Comparison of ENCODE assay signal across 7 mouse cellular contexts in the genomic region with DNA sequence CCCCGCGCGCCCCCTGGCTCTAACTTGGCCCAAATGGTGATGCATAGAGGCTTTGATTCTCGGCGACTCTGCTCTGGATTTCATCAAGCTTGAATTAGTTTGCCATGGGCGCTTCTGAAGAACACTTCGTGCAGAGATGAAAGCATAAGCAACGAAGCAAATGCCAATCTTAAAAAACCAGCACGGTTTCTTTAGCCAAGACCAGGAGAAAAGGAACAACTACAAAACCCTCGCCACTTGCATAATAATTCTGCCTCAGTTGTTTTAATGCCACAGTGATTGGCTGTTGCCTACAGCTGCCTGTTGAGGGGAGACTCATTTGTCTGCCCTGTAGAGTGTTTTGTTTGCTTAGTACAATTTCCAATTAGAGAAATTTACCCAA. TPM values are rescaled to one million over a fixed set of nuclear protein-coding genes. Genes with fewer than 3 reads are reported as not detected.
DNase-seq lines count a peak whose midpoint lies in the region; ATAC-seq lines count a peak whose summit lies in the region.

No protein-coding gene starts in this region.

- no peaks in the 10 kb centered on the region for H3K36me3 ChIP-seq in lung, embryonic 16.5 days (ENCODE audit: control insufficient read depth, insufficient read depth, low read length)
- no peaks in the 10 kb centered on the region for H3K36me3 ChIP-seq in embryonic facial prominence, embryonic 12.5 days
- H3K36me3 ChIP-seq in hindbrain, embryonic 15.5 days, result no peaks in the 10 kb centered on the region
- H3K36me3 ChIP-seq in midbrain, embryonic 15.5 days (replicated peaks), result no peaks in the 10 kb centered on the region

- H3K4me1 ChIP-seq in lung, embryonic 16.5 days (replicated peaks; ENCODE audit: control insufficient read depth, insufficient read depth, low read length), result peaks cover 24% of the 10 kb centered on the region
- H3K4me1 ChIP-seq in embryonic facial prominence, embryonic 12.5 days, result peaks cover 24% of the 10 kb centered on the region
- peaks cover 42% of the 10 kb centered on the region for H3K4me1 ChIP-seq in hindbrain, embryonic 15.5 days (replicated peaks)
- H3K4me1 ChIP-seq in midbrain, embryonic 15.5 days, result peaks cover 42% of the 10 kb centered on the region

- ATAC-seq in lung, embryonic 16.5 days (ENCODE audit: low read depth), result no peak
- no peak for ATAC-seq in embryonic facial prominence, embryonic 12.5 days (ENCODE audit: insufficient number of reproducible peaks, insufficient read depth, low FRiP score, low TSS enrichment)
- ATAC-seq in hindbrain, embryonic 15.5 days (ENCODE audit: low FRiP score, low read depth), result no peak
- ATAC-seq in midbrain, embryonic 15.5 days (replicated peaks), result no peak

- 3% methylated on average over 10 of the region's 10 CpGs for WGBS in lung, embryonic 16.5 days
- WGBS in embryonic facial prominence, embryonic 12.5 days, result 2% methylated on average over 10 of the region's 10 CpGs
- under 1% methylated on average over 10 of the region's 10 CpGs for whole genome bisulfite sequencing in hindbrain, embryonic 15.5 days
- 1% methylated on average over 10 of the region's 10 CpGs for WGBS in midbrain, embryonic 15.5 days

- H3K27ac ChIP-seq in lung, embryonic 16.5 days (ENCODE audit: low read length), result peak overlapping the region; percentile 98
- peak overlapping the region; percentile 99 for H3K27ac ChIP-seq in embryonic facial prominence, embryonic 12.5 days
- H3K27ac ChIP-seq in hindbrain, embryonic 15.5 days (replicated peaks), result peak overlapping the region; percentile 99
- H3K27ac ChIP-seq in midbrain, embryonic 15.5 days, result peak overlapping the region; percentile 95

- H3K9ac ChIP-seq in lung, embryonic 16.5 days (ENCODE audit: low read length), result peak overlapping the region; percentile 93
- H3K9ac ChIP-seq in embryonic facial prominence, embryonic 12.5 days, result peak overlapping the region; percentile 96
- peak overlapping the region; percentile 92 for H3K9ac ChIP-seq in hindbrain, embryonic 15.5 days
- H3K9ac ChIP-seq in midbrain, embryonic 15.5 days, result peak overlapping the region; percentile 82

- H3K4me2 ChIP-seq in lung, embryonic 16.5 days (ENCODE audit: low read depth, low read length), result peak overlapping the region; percentile 75
- H3K4me2 ChIP-seq in embryonic facial prominence, embryonic 12.5 days (replicated peaks), result peak overlapping the region; percentile 71
- peak overlapping the region; percentile 85 for H3K4me2 ChIP-seq in hindbrain, embryonic 15.5 days
- peak overlapping the region; percentile 70 for H3K4me2 ChIP-seq in midbrain, embryonic 15.5 days

- no peaks in the 10 kb centered on the region for H3K9me3 ChIP-seq in lung, embryonic 16.5 days (ENCODE audit: control insufficient read depth, low read length)
- no peaks in the 10 kb centered on the region for H3K9me3 ChIP-seq in embryonic facial prominence, embryonic 12.5 days
- no peaks in the 10 kb centered on the region for H3K9me3 ChIP-seq in hindbrain, embryonic 15.5 days
- H3K9me3 ChIP-seq in midbrain, embryonic 15.5 days, result no peaks in the 10 kb centered on the region

- peak overlapping the region; percentile 87 for H3K4me3 ChIP-seq in lung, embryonic 16.5 days (ENCODE audit: low read length)
- peak overlapping the region; percentile 68 for H3K4me3 ChIP-seq in embryonic facial prominence, embryonic 12.5 days
- H3K4me3 ChIP-seq in hindbrain, embryonic 15.5 days, result peak overlapping the region; percentile 76
- H3K4me3 ChIP-seq in midbrain, embryonic 15.5 days, result peak overlapping the region; percentile 63

- no peaks in the 10 kb centered on the region for H3K27me3 ChIP-seq in lung, embryonic 16.5 days (ENCODE audit: control insufficient read depth, insufficient read depth, low read depth, low read length)
- no peaks in the 10 kb centered on the region for H3K27me3 ChIP-seq in embryonic facial prominence, embryonic 12.5 days
- no peaks in the 10 kb centered on the region for H3K27me3 ChIP-seq in hindbrain, embryonic 15.5 days
- no peaks in the 10 kb centered on the region for H3K27me3 ChIP-seq in midbrain, embryonic 15.5 days (replicated peaks)

- no peak for DNase-seq in lung, postnatal 4 days
- no peak for DNase-seq in cerebellum, postnatal 36 days
- no peak for DNase-seq in yolk sac, embryonic 10.5 days (ENCODE audit: low spot score)

RNA-seq across cellular contexts. Expression of a gene that starts 0.8 kb away (rescaled TPM):
- 11.5 and 12.2 TPM in 2 replicates for polyA plus RNA-seq in lung, embryonic 16.5 days (2015; fragmentation: Nextera tagmentation; extraction: Ambion mirVana)
- 25.5 and 35.8 TPM in 2 replicates for polyA plus RNA-seq in embryonic facial prominence, embryonic 12.5 days (2016; fragmentation: Nextera tagmentation; extraction: Ambion mirVana)
- 18.3 and 21.5 TPM in 2 replicates for polyA plus RNA-seq in hindbrain, embryonic 15.5 days (2015; fragmentation: Nextera tagmentation; extraction: Ambion mirVana)
- polyA plus RNA-seq in midbrain, embryonic 15.5 days (2015; fragmentation: Nextera tagmentation; extraction: Ambion mirVana), result 16.7 and 18.4 TPM in 2 replicates

RNA-seq across cellular contexts. Expression of a gene that starts 6.8 kb away (rescaled TPM):
- polyA plus RNA-seq in lung, embryonic 16.5 days (2015; fragmentation: Nextera tagmentation; extraction: Ambion mirVana), result 99.0 and 105 TPM in 2 replicates
- polyA plus RNA-seq in embryonic facial prominence, embryonic 12.5 days (2016; fragmentation: Nextera tagmentation; extraction: Ambion mirVana), result 143 and 146 TPM in 2 replicates
- polyA plus RNA-seq in hindbrain, embryonic 15.5 days (2015; fragmentation: Nextera tagmentation; extraction: Ambion mirVana), result 126 and 127 TPM in 2 replicates
- polyA plus RNA-seq in midbrain, embryonic 15.5 days (2015; fragmentation: Nextera tagmentation; extraction: Ambion mirVana), result 129 and 143 TPM in 2 replicates

RNA-seq across cellular contexts. Expression of a gene that starts 47.0 kb away (rescaled TPM):
- 0.33 TPM in 1 of 2 replicates, not detected in the other for polyA plus RNA-seq in lung, embryonic 16.5 days (2015; fragmentation: Nextera tagmentation; extraction: Ambion mirVana)
- not detected in 2 replicates for polyA plus RNA-seq in embryonic facial prominence, embryonic 12.5 days (2016; fragmentation: Nextera tagmentation; extraction: Ambion mirVana)
- polyA plus RNA-seq in hindbrain, embryonic 15.5 days (2015; fragmentation: Nextera tagmentation; extraction: Ambion mirVana), result 0.66 TPM in 1 of 2 replicates, not detected in the other
- 0.45 and 0.89 TPM in 2 replicates for polyA plus RNA-seq in midbrain, embryonic 15.5 days (2015; fragmentation: Nextera tagmentation; extraction: Ambion mirVana)
